Mouse (Mus musculus): ENCODE measurements around the gene Pla2g3.
A peak's percentile ranks its signal among the peaks of the same experiment; 100 is the strongest.

Gene Pla2g3

GRCm38 (mm10) chr11:3537711-3538110, 49.6 kb downstream of the Pla2g3 start:
- DNase-seq (ENCODE audit: low spot score), result no peak

DNA sequence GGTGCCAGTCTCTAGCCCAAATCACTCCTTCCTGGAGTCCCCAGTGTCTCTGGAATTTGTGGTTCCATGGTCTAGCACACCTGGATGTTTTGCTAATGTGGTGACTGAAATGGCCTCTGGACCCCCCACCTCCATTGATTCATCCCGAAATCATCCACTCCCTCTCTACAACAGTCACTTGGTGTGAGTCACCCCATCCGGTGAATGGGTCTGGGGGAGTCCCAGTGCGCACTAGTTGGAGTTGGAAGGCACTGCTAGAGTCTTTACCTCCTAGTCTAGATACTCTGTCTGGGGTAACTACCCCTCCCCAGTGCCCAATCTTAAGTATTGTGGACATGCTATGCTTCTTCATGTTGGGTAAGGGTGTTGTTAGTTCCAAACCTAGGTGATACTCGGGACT, 50.3 kb downstream of the Pla2g3 start:
- no peak for DNase-seq (ENCODE audit: low spot score)

DNA sequence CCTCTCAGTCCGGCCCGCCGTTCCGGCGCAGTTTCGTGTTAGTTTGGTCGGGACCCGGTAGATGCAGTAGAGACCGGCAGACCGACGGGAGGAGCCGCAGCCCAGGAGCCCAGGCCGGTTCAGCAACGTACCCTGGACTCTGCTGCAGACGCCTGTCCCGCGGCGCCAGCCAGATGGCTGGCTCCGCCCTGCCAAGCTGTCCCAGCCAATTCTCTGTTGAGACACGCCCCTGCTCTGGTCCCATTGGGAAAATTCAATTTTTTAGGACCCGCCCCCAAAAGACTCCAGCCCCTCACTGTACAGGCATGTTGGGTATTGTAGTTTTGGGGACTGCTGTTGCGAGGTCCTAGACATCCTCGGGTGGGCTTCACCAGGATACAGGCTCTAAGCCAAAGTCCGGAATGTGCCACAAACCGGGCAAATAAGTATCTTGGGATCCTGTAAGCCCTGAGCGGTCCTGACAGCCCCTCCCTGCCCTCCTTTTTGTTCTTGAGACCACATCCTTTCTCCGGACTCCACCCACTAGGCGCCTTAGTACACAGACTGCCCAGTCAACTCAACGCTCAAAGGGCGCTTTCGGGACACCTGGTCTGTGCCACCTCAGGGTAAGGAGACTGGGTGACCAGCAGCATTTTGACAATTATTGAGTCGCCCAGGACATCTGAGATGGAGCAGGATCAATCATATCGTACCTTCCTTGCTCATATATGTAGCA, 51.2 kb downstream of the Pla2g3 start:
- DNase-seq (ENCODE audit: low spot score), result peak; percentile 83

GRCm38 (mm10) chr11:3539826-3540196, 51.7 kb downstream of the Pla2g3 start:
- DNase-seq (ENCODE audit: low spot score), result no peak

- DNase-seq (ENCODE audit: low spot score), result no peak
Observed at GRCm38 (mm10) chr11:3540451-3541085, 52.5 kb downstream of the Pla2g3 start, which contains the start of gene Smtn. TSS of gene Smtn (minus strand) at chr11:3540612.

DNA sequence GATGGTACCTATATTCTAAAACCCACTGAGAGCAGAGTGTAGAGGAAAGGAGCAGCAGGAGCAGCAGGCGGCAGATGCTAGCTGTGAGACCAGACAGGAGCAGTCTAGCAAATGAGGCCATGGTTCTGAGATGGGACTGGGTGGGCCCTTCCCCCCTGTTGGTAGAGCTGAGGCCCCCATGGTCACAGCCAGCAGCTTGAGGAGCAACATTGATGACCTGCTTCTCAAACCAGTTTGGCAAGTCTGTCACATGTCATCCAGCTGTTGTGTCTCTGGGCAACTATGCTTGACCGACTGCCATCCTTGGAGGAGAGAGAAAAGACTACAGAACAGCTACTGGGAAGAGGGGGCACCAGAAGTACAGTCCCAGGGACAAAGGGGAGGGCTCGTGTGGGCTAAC, 53.8 kb downstream of the Pla2g3 start:
- DNase-seq (ENCODE audit: low spot score), result no peak

- DNase-seq (ENCODE audit: low spot score), result no peak
Observed at GRCm38 (mm10) chr11:3543001-3543400, 54.9 kb downstream of the Pla2g3 start.

DNA sequence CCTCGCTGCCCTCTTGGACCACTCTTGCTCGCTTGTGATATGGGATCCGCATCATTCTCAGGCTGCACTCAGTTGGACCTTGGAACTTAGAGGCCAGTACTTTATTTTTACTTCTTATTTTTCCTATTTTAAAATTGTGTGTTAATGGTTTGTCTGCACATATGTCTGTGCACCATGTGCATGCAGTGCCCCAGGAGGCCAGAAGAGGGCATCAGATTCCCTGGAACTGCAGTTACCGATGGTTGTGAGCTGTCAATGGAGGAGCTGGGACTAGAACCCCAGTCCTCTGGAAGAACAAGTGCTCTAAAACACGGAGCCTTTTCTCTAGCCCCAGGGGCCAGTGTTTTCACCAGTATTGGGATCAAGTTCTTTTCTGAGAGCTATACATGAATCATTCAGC, 56.3 kb downstream of the Pla2g3 start:
- DNase-seq (ENCODE audit: low spot score), result no peak

- DNase-seq (ENCODE audit: low spot score), result no peak
Observed at GRCm38 (mm10) chr11:3545531-3546241, 57.6 kb downstream of the Pla2g3 start.

GRCm38 (mm10) chr11:3546242-3546562, 58.1 kb downstream of the Pla2g3 start:
- no peak for DNase-seq (ENCODE audit: low spot score)

GRCm38 (mm10) chr11:3547047-3547446, 59.0 kb downstream of the Pla2g3 start:
- DNase-seq (ENCODE audit: low spot score), result no peak

GRCm38 (mm10) chr11:3547969-3548368, 59.9 kb downstream of the Pla2g3 start:
- DNase-seq (ENCODE audit: low spot score), result peak; percentile 18

DNA sequence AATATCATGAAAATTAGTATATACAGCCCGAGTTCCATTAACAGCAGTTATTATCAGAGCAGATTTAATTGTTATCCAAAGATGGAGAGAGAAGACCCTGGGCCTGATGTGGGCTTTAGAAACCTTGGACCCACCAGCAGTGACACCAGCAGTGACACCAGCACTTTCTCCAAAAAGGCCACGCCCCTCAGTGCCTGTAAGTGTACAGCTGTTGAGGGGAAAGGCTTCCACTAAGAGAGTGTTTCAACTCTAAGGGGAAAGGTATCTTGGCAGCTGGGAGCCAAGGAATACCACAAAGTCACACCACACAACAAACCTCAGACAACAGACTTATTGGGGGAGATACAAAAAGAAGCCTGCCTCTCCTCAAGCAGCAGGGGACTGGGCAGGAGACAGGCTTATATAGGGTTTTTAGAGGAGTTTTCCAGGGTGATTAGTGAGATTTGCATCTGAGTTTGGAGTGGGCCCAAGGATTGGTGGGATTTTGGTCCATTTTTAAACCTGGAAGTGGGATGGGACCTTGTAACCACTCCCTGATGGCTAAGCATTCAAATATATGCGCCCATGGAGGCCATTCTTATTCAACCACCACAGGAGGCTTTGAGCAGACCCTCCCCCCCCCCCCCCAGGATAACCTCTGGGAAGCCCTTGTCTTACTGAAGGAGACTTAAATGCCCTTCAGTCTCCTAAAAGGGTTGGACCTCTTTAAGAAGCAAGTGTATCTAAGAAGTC, 60.6 kb downstream of the Pla2g3 start:
- DNase-seq (ENCODE audit: low spot score), result no peak
